12 mouse cellular contexts compared by ENCODE assay signal in the genomic region with DNA sequence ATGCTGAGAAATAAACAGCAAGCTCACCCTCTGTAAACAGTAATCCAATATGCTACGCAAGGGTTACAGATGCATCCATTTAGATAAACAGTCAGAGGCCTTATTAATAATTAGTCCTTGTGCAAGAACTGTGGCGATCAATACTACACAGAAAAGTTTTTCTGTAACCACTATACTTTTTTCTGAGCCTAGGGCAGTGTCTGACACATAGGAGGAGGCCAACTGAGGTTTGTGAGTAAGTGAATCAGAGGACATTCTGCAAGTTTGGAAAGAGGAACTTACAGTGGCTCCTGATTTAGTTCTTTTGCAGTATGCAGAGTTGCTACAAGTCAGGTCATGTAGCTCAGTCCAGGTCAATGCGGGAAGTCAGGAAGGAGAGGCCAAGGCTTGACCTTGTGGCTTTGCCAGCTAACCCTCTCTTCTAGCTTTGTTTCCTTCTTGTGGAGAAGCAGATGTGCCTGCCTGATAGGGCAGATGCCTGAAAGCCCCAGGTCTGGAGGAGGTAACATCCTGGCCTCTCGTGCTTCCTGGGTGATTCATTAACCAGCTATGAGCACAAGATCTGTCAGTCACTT.
A peak's percentile ranks its signal among the peaks of the same experiment; 100 is the strongest.
DNase-seq lines count a peak whose midpoint lies in the region.
"Had no signal": no experiment of that assay in that cellular context is flagged by ENCODE, and none has a peak within 500 bp of the region (broad histone marks: within the 10 kb centered on the region; RNA-seq: fewer than 3 reads in every experiment).

No protein-coding gene starts in this region.

- H3K36me3 ChIP-seq in erythroblast, embryonic 14.5 days (ENCODE audit: control insufficient read depth): no peaks in the 10 kb centered on the region
- no peaks in the 10 kb centered on the region for H3K36me3 ChIP-seq in splenic B cell, adult 2 months (ENCODE audit: control insufficient read depth, insufficient read depth, low read length, poor library complexity, severe bottlenecking)
- H3K36me3 ChIP-seq: hindbrain, embryonic 15.5 days; neural tube, embryonic 12.5 days had no signal

- H3K9me3 ChIP-seq in erythroblast, embryonic 14.5 days (ENCODE audit: control insufficient read depth, low read length): no peaks in the 10 kb centered on the region
- H3K9me3 ChIP-seq: hindbrain, embryonic 15.5 days; neural tube, embryonic 12.5 days had no signal

- H3K27me3 ChIP-seq in erythroblast, embryonic 14.5 days (ENCODE audit: control insufficient read depth): no peaks in the 10 kb centered on the region
- H3K27me3 ChIP-seq in splenic B cell, adult 2 months (ENCODE audit: control insufficient read depth, insufficient read depth, low read length, poor library complexity, severe bottlenecking): no peaks in the 10 kb centered on the region
- H3K27me3 ChIP-seq: hindbrain, embryonic 15.5 days; neural tube, embryonic 12.5 days had no signal

- H3K4me1 ChIP-seq in erythroblast, embryonic 14.5 days (ENCODE audit: control insufficient read depth): peaks cover 34% of the 10 kb centered on the region
- H3K4me1 ChIP-seq: hindbrain, embryonic 15.5 days; neural tube, embryonic 12.5 days had no signal

- H3K4me3 ChIP-seq in erythroblast, embryonic 14.5 days (replicated peaks): peak overlapping the region; percentile 29
- H3K4me3 ChIP-seq: hindbrain, embryonic 15.5 days; neural tube, embryonic 12.5 days had no signal

- peak; percentile 18 to 24 for DNase-seq in spleen, postnatal 10 days (ENCODE audit: low spot score in 2 of 2)
- no peak for DNase-seq in spleen, adult 12 weeks (ENCODE audit: low spot score)
- DNase-seq in liver: peak; percentile 63
- DNase-seq in splenic B cell, adult 2 months (ENCODE audit: low read depth, low spot score): peak; percentile 15
- DNase-seq in right cerebral cortex, postnatal 36 days (ENCODE audit: low spot score in 2 of 2): no peak
- no peak for DNase-seq in layer of hippocampus, postnatal 10 days (ENCODE audit: low spot score in 2 of 2)
- DNase-seq in cerebellum, postnatal 25 days: no peak
- DNase-seq: cerebellum, adult 9-10 months; lung, adult 2 months had no signal

Comparison
In these comparisons a context has a peak if more than half of its experiments do, and no peak if none do; other contexts are left out.
1. DNase-seq: peak in spleen, postnatal 10 days (2 of 2), liver (single experiment) and splenic B cell, adult 2 months (single experiment); none in spleen, adult 12 weeks (single experiment), right cerebral cortex, postnatal 36 days (0 of 2), layer of hippocampus, postnatal 10 days (0 of 2) and cerebellum, postnatal 25 days (0 of 2).